Mouse (Mus musculus) heart, embryonic 16.5 days (tissue): ENCODE measurements around the gene Adm2. TPM values are rescaled to one million over a fixed set of nuclear protein-coding genes. Genes with fewer than 3 reads are reported as not detected.
A peak's percentile ranks its signal among the peaks of the same experiment; 100 is the strongest.

Experiments used
- ATAC-seq: fragments of 200-750 bp; cut with Nextera tagmentation; replicated peaks from 2 replicates; pipeline ENCODE4 v1.8.0; 2017; ENCODE audit warnings: moderate number of reproducible peaks; ENCODE audit not compliant: insufficient read depth, low FRiP score; ENCODE audit errors: extremely low read depth
- H3K27ac ChIP-seq: fragments of 300-500 bp; sonication (generic); 2 replicates; pipeline ENCODE4 v1.5.1; 2014; ENCODE audit warnings: mild to moderate bottlenecking, low read length, control low read depth, moderate library complexity
- H3K27me3 ChIP-seq: fragments of 300-500 bp; sonication (generic); 2 replicates; pipeline ENCODE4 v1.6.1; 2014; ENCODE audit warnings: low read length, mixed read lengths; ENCODE audit not compliant: control insufficient read depth, insufficient read depth
- H3K36me3 ChIP-seq: fragments of 300-500 bp; sonication (generic); 2 replicates; pipeline ENCODE4 v1.6.1; 2014; ENCODE audit not compliant: control insufficient read depth, insufficient read depth
- H3K4me1 ChIP-seq: fragments of 300-500 bp; sonication (generic); 2 replicates; pipeline ENCODE4 v1.6.1; 2014; ENCODE audit warnings: low read length, mixed read lengths; ENCODE audit not compliant: control insufficient read depth, insufficient read depth
- H3K4me2 ChIP-seq: fragments of 300-500 bp; sonication (generic); 2 replicates; pipeline ENCODE4 v1.6.1; 2014; ENCODE audit warnings: low read depth, mild to moderate bottlenecking, control low read depth, low read length
- H3K4me3 ChIP-seq: fragments of 300-500 bp; sonication (generic); 2 replicates; pipeline ENCODE4 v1.5.1; 2014; ENCODE audit warnings: mild to moderate bottlenecking, control low read depth, low read length
- H3K9ac ChIP-seq: fragments of 300-500 bp; sonication (generic); 2 replicates; pipeline ENCODE4 v1.6.1; 2014; ENCODE audit warnings: low read length, control low read depth
- H3K9me3 ChIP-seq: fragments of 300-500 bp; sonication (generic); replicated peaks from 2 replicates; pipeline ENCODE4 v1.6.1; 2016; ENCODE audit warnings: low read length; ENCODE audit not compliant: control insufficient read depth
- WGBS: fragments of 180-500 bp; shearing (Covaris S2); extraction: QIAGEN DNeasy Blood & Tissue Kit; methylation state at CpG from one replicate; pipeline ENCODE4 v1.1.7; 2014; 5-methylcytosine and 5-hydroxymethylcytosine counted together
- polyA plus RNA-seq: library from polyadenylated mRNA; unstranded; fragments of >200 nt; fragmentation: Nextera tagmentation; extraction: Ambion mirVana; gene quantifications from 2 replicates; pipeline ENCODE4 v1.2.1, GENCODE M21; 2015

The Adm2 gene
- polyA plus RNA-seq, 1 experiment from 2014 or later: 0.42 TPM

GRCm38 (mm10) chr15:89288227-89288767, 34.2 kb upstream of the Adm2 start:
- no peak overlapping the region for H3K4me3 ChIP-seq
- H3K9me3 ChIP-seq: no peaks in the 10 kb centered on the region
- H3K27me3 ChIP-seq: no peaks in the 10 kb centered on the region
- no peak overlapping the region for H3K4me2 ChIP-seq
- H3K27ac ChIP-seq: no peak overlapping the region
- peak; percentile 14; the same call in 1 of the 2 replicates for ATAC-seq
- 0 out of 2 replicates have a peak, but pooled peaks cover 7% of the 10 kb centered on the region for H3K4me1 ChIP-seq
- no peak overlapping the region for H3K9ac ChIP-seq
- 85% methylated on average over 23 of the region's 23 CpGs for WGBS
- peaks cover 54% of the 10 kb centered on the region for H3K36me3 ChIP-seq

GRCm38 (mm10) chr15:89289455-89289854, 33.1 kb upstream of the Adm2 start:
- Histone ChIP-seq H3K36me3 (peaks cover 58% of the 10 kb centered on the region), H3K27me3 (no peaks in the 10 kb centered on the region), H3K4me1 (0 out of 2 replicates have a peak, but pooled peaks cover 5% of the 10 kb centered on the region), H3K27ac (no peak overlapping the region), H3K9me3 (no peaks in the 10 kb centered on the region), H3K9ac (no peak overlapping the region), H3K4me2 (no peak overlapping the region), H3K4me3 (no peak overlapping the region)
- 92% methylated on average over 11 of the region's 11 CpGs for WGBS
- no peak for ATAC-seq

GRCm38 (mm10) chr15:89291521-89291920, 31.0 kb upstream of the Adm2 start:
- Histone ChIP-seq H3K4me2 (no peak overlapping the region), H3K4me3 (no peak overlapping the region), H3K9ac (no peak overlapping the region), H3K9me3 (no peaks in the 10 kb centered on the region), H3K4me1 (peaks cover 6% of the 10 kb centered on the region), H3K27ac (no peak overlapping the region), H3K36me3 (peaks cover 63% of the 10 kb centered on the region), H3K27me3 (no peaks in the 10 kb centered on the region)
- WGBS: 83% methylated on average over 3 of the region's 3 CpGs
- ATAC-seq: no peak

DNA sequence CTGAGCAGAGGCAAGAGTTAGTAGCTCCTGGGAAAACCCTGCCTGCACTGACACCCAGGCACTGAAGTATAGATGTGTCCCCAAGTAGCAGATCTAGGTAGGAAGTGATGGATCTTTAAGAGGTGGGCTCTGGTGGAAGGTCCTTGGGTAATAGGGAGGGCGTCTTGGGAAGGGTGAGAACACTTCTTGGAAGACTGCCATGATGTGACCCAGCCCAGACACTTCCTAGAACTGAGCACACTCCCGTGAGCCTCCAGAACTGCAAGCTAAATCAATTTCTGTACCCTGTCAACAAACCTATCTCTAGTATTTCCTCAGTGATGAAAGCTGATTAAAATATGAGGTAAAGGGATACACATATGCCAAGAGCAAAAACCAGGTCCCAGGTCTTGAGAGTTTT, 29.7 kb upstream of the Adm2 start:
- 53% methylated on average over 2 of the region's 2 CpGs for WGBS
- ATAC-seq: no peak
- H3K9me3 ChIP-seq: no peaks in the 10 kb centered on the region
- no peak overlapping the region for H3K27ac ChIP-seq
- no peaks in the 10 kb centered on the region for H3K27me3 ChIP-seq
- H3K36me3 ChIP-seq: peaks cover 58% of the 10 kb centered on the region
- H3K4me2 ChIP-seq: no peak overlapping the region
- peaks cover 9% of the 10 kb centered on the region for H3K4me1 ChIP-seq
- no peak overlapping the region for H3K4me3 ChIP-seq
- H3K9ac ChIP-seq: no peak overlapping the region

DNA sequence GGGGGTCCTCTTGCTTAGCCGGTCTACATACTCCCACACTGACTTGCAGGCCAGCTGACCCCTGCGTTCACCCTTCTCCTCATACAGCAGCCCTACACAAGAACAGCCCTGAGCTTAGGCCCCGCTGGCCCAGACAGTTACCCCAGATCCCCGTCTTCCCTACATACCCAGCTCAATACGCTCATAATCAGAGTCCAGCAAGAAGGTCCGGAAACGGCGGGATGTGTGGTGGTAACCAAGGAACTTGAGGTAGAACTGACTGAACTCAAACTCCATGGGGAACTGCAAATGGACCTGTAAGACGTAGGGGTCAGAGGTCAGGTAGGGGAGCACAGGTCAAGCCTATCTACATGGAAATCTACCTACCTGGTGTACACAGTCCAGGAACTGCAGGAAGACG, 28.7 kb upstream of the Adm2 start:
- Histone ChIP-seq H3K27me3 (no peaks in the 10 kb centered on the region), H3K4me1 (peaks cover 9% of the 10 kb centered on the region), H3K9ac (no peak overlapping the region), H3K4me2 (no peak overlapping the region), H3K27ac (no peak overlapping the region), H3K4me3 (no peak overlapping the region), H3K36me3 (peaks cover 51% of the 10 kb centered on the region), H3K9me3 (no peaks in the 10 kb centered on the region)
- ATAC-seq: no peak
- 94% methylated on average over 10 of the region's 10 CpGs for whole genome bisulfite sequencing

DNA sequence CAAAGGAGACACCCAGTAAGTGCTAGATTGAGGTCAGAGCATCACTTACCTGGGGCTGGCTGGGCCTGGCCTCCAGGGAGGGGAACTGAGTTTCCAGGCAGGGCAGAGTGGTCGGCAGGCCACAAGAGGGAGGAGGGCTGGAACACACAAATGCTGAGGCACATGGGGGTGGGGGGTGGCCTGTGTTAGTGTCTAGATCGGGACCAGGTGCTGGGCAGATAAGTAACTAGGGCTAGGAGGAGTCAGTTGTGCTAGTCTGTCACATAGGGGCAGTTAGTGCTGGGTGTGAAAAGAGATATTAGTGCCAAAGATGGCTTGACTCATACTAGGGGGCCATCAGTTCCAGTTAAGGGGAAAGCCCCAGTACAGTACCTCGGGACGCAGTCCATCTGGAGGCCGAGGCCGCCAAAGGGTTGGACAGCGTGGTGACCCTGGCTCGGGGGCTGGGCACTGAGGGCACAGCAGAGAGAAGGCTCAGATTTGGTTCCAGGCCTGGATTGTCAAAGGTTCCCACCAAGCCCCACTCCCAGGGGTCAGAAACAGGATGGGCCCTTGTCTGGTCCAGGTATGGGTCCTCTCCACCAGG, 26.8 kb upstream of the Adm2 start:
- no peak overlapping the region for H3K4me2 ChIP-seq
- H3K9me3 ChIP-seq: no peaks in the 10 kb centered on the region
- no peak overlapping the region for H3K9ac ChIP-seq
- peaks cover 52% of the 10 kb centered on the region for H3K36me3 ChIP-seq
- no peak for ATAC-seq
- peaks cover 9% of the 10 kb centered on the region for H3K4me1 ChIP-seq
- WGBS: 80% methylated on average over 8 of the region's 8 CpGs
- no peak overlapping the region for H3K27ac ChIP-seq
- no peaks in the 10 kb centered on the region for H3K27me3 ChIP-seq
- no peak overlapping the region for H3K4me3 ChIP-seq

- Histone ChIP-seq H3K9me3 (no peaks in the 10 kb centered on the region), H3K36me3 (peaks cover 60% of the 10 kb centered on the region), H3K27me3 (no peaks in the 10 kb centered on the region), H3K4me1 (peaks cover 9% of the 10 kb centered on the region), H3K9ac (no peak overlapping the region), H3K4me2 (no peak overlapping the region), H3K27ac (no peak overlapping the region; the same call in 1 of the 2 replicates), H3K4me3 (no peak overlapping the region)
- 14% methylated on average over 1 of the region's 1 CpGs for WGBS
- ATAC-seq: peak; percentile 60; the same call in 1 of the 2 replicates
Measured at GRCm38 (mm10) chr15:89296465-89296864, 26.1 kb upstream of the Adm2 start.

- ATAC-seq: no peak
- H3K9me3 ChIP-seq: no peaks in the 10 kb centered on the region
- H3K4me3 ChIP-seq: no peak overlapping the region
- H3K27ac ChIP-seq: no peak overlapping the region
- no peak overlapping the region for H3K9ac ChIP-seq
- H3K4me1 ChIP-seq: peaks cover 9% of the 10 kb centered on the region
- H3K36me3 ChIP-seq: peaks cover 61% of the 10 kb centered on the region
- no peaks in the 10 kb centered on the region for H3K27me3 ChIP-seq
- 91% methylated on average over 2 of the region's 2 CpGs for WGBS
- H3K4me2 ChIP-seq: no peak overlapping the region
Measured at GRCm38 (mm10) chr15:89297695-89298094, 24.8 kb upstream of the Adm2 start.

DNA sequence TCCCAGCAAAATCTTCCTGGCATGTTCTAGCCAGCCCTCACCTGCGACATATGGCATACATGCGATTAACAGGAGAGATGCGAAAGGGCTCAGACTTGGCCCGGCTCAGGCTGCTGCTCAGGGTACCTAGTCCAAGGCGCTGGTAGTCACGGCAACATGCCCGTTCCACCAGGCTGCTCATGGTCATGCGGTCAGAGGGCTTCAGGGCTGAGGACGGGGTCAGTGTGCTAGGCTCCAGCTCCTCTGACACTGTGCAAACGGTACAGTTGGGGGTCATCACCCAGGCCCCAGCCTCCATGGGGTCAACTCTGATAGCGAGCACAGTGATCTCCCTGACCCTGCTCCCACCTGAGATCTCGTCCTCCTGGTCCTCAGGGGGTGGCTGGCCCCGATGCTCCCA, 22.3 kb upstream of the Adm2 start:
- Histone ChIP-seq H3K4me3 (no peak overlapping the region), H3K27me3 (no peaks in the 10 kb centered on the region), H3K4me2 (no peak overlapping the region), H3K4me1 (peaks cover 9% of the 10 kb centered on the region), H3K27ac (no peak overlapping the region), H3K9me3 (no peaks in the 10 kb centered on the region), H3K9ac (no peak overlapping the region), H3K36me3 (peaks cover 60% of the 10 kb centered on the region)
- WGBS: 92% methylated on average over 13 of the region's 13 CpGs
- ATAC-seq: no peak
